Mouse (Mus musculus): ENCODE measurements around the gene Olfr1380. TPM values are rescaled to one million over a fixed set of nuclear protein-coding genes. Genes with fewer than 3 reads are reported as not detected.
"Not testable (repeated sequence)": the region's sequence is repeated elsewhere in the genome, so short reads cannot be mapped to it uniquely, and the experiment has no call there.

Gene Olfr1380
- total and polyA plus RNA-seq, 3 experiments, result not detected

- TF ChIP-seq CTCF (IDR thresholded peaks at IDR 0.05), result peak; percentile 36
- H3K9ac ChIP-seq (ENCODE audit: low read depth, low read length); H3K36me3 ChIP-seq (ENCODE audit: control insufficient read depth, insufficient read depth, low read length); H3K4me1 ChIP-seq (ENCODE audit: control insufficient read depth, insufficient read depth, low read length); H3K27me3 ChIP-seq (ENCODE audit: control insufficient read depth, insufficient read depth, low read length); H3K27ac ChIP-seq; H3K79me2 ChIP-seq (replicated peaks; ENCODE audit: control insufficient read depth, insufficient read depth, low read length); intact Hi-C loops (cut with DNase I); DNase-seq; H3K4me3 ChIP-seq: not testable (repeated sequence)
- WGBS, result 71% methylated on average over 3 of the region's 3 CpGs
Measured at GRCm38 (mm10) chr11:49554033-49554432, 2.6 kb upstream of the Olfr1380 start.

GRCm38 (mm10) chr11:49575054-49575453, 18.4 kb downstream of the Olfr1380 start:
- intact Hi-C loops (cut with DNase I); DNase-seq; H3K27ac ChIP-seq; H3K36me3 ChIP-seq (ENCODE audit: control insufficient read depth, insufficient read depth, low read length); H3K79me2 ChIP-seq (replicated peaks; ENCODE audit: control insufficient read depth, insufficient read depth, low read length); H3K4me3 ChIP-seq; H3K4me1 ChIP-seq (ENCODE audit: control insufficient read depth, insufficient read depth, low read length); H3K9ac ChIP-seq (ENCODE audit: low read depth, low read length); H3K27me3 ChIP-seq (ENCODE audit: control insufficient read depth, insufficient read depth, low read length): not testable (repeated sequence)
- 43% methylated on average over 2 of the region's 2 CpGs for WGBS
- peak; percentile 53 for TF ChIP-seq CTCF (IDR thresholded peaks at IDR 0.05)

GRCm38 (mm10) chr11:49580452-49580851, 23.8 kb downstream of the Olfr1380 start:
- H3K79me2 ChIP-seq (replicated peaks; ENCODE audit: control insufficient read depth, insufficient read depth, low read length); H3K4me3 ChIP-seq; intact Hi-C loops (cut with DNase I); H3K9ac ChIP-seq (ENCODE audit: low read depth, low read length); H3K4me1 ChIP-seq (ENCODE audit: control insufficient read depth, insufficient read depth, low read length); DNase-seq; H3K27me3 ChIP-seq (ENCODE audit: control insufficient read depth, insufficient read depth, low read length); H3K27ac ChIP-seq; H3K36me3 ChIP-seq (ENCODE audit: control insufficient read depth, insufficient read depth, low read length): not testable (repeated sequence)
- WGBS, result 66% methylated on average over 8 of the region's 8 CpGs

- no peak overlapping the region for H3K27ac ChIP-seq
- H3K27me3 ChIP-seq (ENCODE audit: control insufficient read depth, insufficient read depth, low read length), result no peaks in the 10 kb centered on the region
- no peak overlapping the region for H3K9ac ChIP-seq (ENCODE audit: low read depth, low read length)
- H3K4me1 ChIP-seq (ENCODE audit: control insufficient read depth, insufficient read depth, low read length), result no peaks in the 10 kb centered on the region
- no peak overlapping the region for H3K4me3 ChIP-seq
- intact Hi-C loops (cut with DNase I), result no loop called here
- no peaks in the 10 kb centered on the region for H3K36me3 ChIP-seq (ENCODE audit: control insufficient read depth, insufficient read depth, low read length)
- 89% methylated on average over 19 of the region's 19 CpGs for WGBS
- H3K79me2 ChIP-seq (replicated peaks; ENCODE audit: control insufficient read depth, insufficient read depth, low read length), result no peaks in the 10 kb centered on the region
- no peak for DNase-seq
- TF ChIP-seq POLR2A (IDR thresholded peaks at IDR 0.05; ENCODE audit: insufficient read depth, low read depth, low read length) (no peak), EP300 (IDR thresholded peaks at IDR 0.05; ENCODE audit: insufficient read depth, low read depth, low read length) (no peak), CTCF (IDR thresholded peaks at IDR 0.05) (no peak)
Measured at GRCm38 (mm10) chr11:49590213-49590612, 33.5 kb downstream of the Olfr1380 start.

- not testable (repeated sequence) for H3K4me1 ChIP-seq (ENCODE audit: control insufficient read depth, insufficient read depth, low read length); H3K36me3 ChIP-seq (ENCODE audit: control insufficient read depth, insufficient read depth, low read length); H3K27me3 ChIP-seq (ENCODE audit: control insufficient read depth, insufficient read depth, low read length); H3K9ac ChIP-seq (ENCODE audit: low read depth, low read length); DNase-seq; H3K27ac ChIP-seq; H3K79me2 ChIP-seq (replicated peaks; ENCODE audit: control insufficient read depth, insufficient read depth, low read length); H3K4me3 ChIP-seq
- peak; percentile 59 for TF ChIP-seq CTCF (IDR thresholded peaks at IDR 0.05)
- 61% methylated on average over 2 of the region's 2 CpGs for WGBS
- intact Hi-C loops (cut with DNase I), result loop anchor here (5.0 kb wide), 1 partner anchor 35 kb away; no protein-coding TSS in a partner anchor
Measured at GRCm38 (mm10) chr11:49597149-49597548, 40.5 kb downstream of the Olfr1380 start.

GRCm38 (mm10) chr11:49608306-49608705, 51.6 kb downstream of the Olfr1380 start:
- intact Hi-C loops (cut with DNase I), result not testable (repeated sequence)
- 86% methylated on average over 5 of the region's 5 CpGs for WGBS

GRCm38 (mm10) chr11:49608938-49609867, 52.5 kb downstream of the Olfr1380 start, which contains the start of gene Flt4:
Flt4 (plus strand) TSS chr11:49609263.
- Histone ChIP-seq H3K9ac (ENCODE audit: low read depth, low read length) (peak within 1 kb of the TSS; percentile 79), H3K4me3 (peak within 1 kb of the TSS; percentile 66), H3K27ac (peak within 1 kb of the TSS; percentile 81)
- intact Hi-C loops (cut with DNase I); H3K79me2 ChIP-seq (replicated peaks; ENCODE audit: control insufficient read depth, insufficient read depth, low read length); H3K27me3 ChIP-seq (ENCODE audit: control insufficient read depth, insufficient read depth, low read length); H3K36me3 ChIP-seq (ENCODE audit: control insufficient read depth, insufficient read depth, low read length); H3K4me1 ChIP-seq (ENCODE audit: control insufficient read depth, insufficient read depth, low read length): not testable (repeated sequence)
- WGBS, result 2% methylated on average over 58 of the region's 61 CpGs
- DNase-seq, result peak; percentile 73 to 74

More at GRCm38 (mm10) chr11:49608306-49608705, 51.6 kb downstream of the Olfr1380 start:
- not testable (repeated sequence) for H3K27me3 ChIP-seq (ENCODE audit: control insufficient read depth, insufficient read depth, low read length); H3K9ac ChIP-seq (ENCODE audit: low read depth, low read length); H3K27ac ChIP-seq; H3K36me3 ChIP-seq (ENCODE audit: control insufficient read depth, insufficient read depth, low read length); H3K4me1 ChIP-seq (ENCODE audit: control insufficient read depth, insufficient read depth, low read length); DNase-seq; H3K4me3 ChIP-seq; H3K79me2 ChIP-seq (replicated peaks; ENCODE audit: control insufficient read depth, insufficient read depth, low read length)

Data from heart, adult 2 months (tissue).